Comparison of ENCODE assay signal across 18 mouse cellular contexts in genomic region chr16:8944412-8945102, GRCm38 (mm10).
DNase-seq lines count a peak whose midpoint lies in the region; ATAC-seq and TF ChIP-seq lines count a peak whose summit lies in the region.
"Had no signal": no experiment of that assay in that cellular context is flagged by ENCODE, and none has a peak within 500 bp of the region (broad histone marks: within the 10 kb centered on the region; RNA-seq: fewer than 3 reads in every experiment).

No protein-coding gene starts in this region.

- 0 out of 2 replicates have a peak, but pooled peaks have one; percentile 58 for ATAC-seq in hindbrain, embryonic 12.5 days (ENCODE audit: low FRiP score)
- ATAC-seq in midbrain, embryonic 15.5 days (replicated peaks) = peak; percentile 87
- ATAC-seq in megakaryocyte, adult 5-6 weeks (ENCODE audit: poor library complexity, severe bottlenecking) = no peak
- no peak for ATAC-seq in liver, embryonic 12.5 days

- peak overlapping the region; percentile 81 for H3K27ac ChIP-seq in layer of hippocampus, adult 2 months
- peak overlapping the region; percentile 56 for H3K27ac ChIP-seq in forebrain, embryonic 10.5 days
- no peak overlapping the region for H3K27ac ChIP-seq in hindbrain, embryonic 12.5 days
- peak overlapping the region; percentile 22 for H3K27ac ChIP-seq in midbrain, embryonic 15.5 days
- no peak overlapping the region for H3K27ac ChIP-seq in liver, embryonic 12.5 days
- H3K27ac ChIP-seq: limb, embryonic 12.5 days; liver, embryonic 15.5 days; neural tube, embryonic 12.5 days had no signal

- no peaks in the 10 kb centered on the region for H3K9me3 ChIP-seq in forebrain, embryonic 10.5 days
- H3K9me3 ChIP-seq in hindbrain, embryonic 12.5 days (replicated peaks) = no peaks in the 10 kb centered on the region
- no peaks in the 10 kb centered on the region for H3K9me3 ChIP-seq in midbrain, embryonic 15.5 days
- H3K9me3 ChIP-seq in liver, embryonic 12.5 days (replicated peaks) = no peaks in the 10 kb centered on the region
- H3K9me3 ChIP-seq: limb, embryonic 12.5 days; liver, embryonic 15.5 days; neural tube, embryonic 12.5 days had no signal

- no peak overlapping the region for H3K4me3 ChIP-seq in layer of hippocampus, adult 2 months
- H3K4me3 ChIP-seq in forebrain, embryonic 10.5 days = no peak overlapping the region
- no peak overlapping the region for H3K4me3 ChIP-seq in hindbrain, embryonic 12.5 days
- H3K4me3 ChIP-seq in midbrain, embryonic 15.5 days = no peak overlapping the region
- no peak overlapping the region for H3K4me3 ChIP-seq in liver, embryonic 12.5 days
- H3K4me3 ChIP-seq: limb, embryonic 12.5 days; liver, embryonic 15.5 days; neural tube, embryonic 12.5 days had no signal

- TF ChIP-seq CTCF in layer of hippocampus, adult 2 months (conservative IDR thresholded peaks at IDR 0.05) = no peak

- H3K27me3 ChIP-seq in forebrain, embryonic 10.5 days (ENCODE audit: poor library complexity, severe bottlenecking) = no peaks in the 10 kb centered on the region
- H3K27me3 ChIP-seq in hindbrain, embryonic 12.5 days = no peaks in the 10 kb centered on the region
- no peaks in the 10 kb centered on the region for H3K27me3 ChIP-seq in midbrain, embryonic 15.5 days (replicated peaks)
- H3K27me3 ChIP-seq in liver, embryonic 12.5 days (replicated peaks) = 0 out of 2 replicates have a peak, but pooled peaks cover 2% of the 10 kb centered on the region
- H3K27me3 ChIP-seq: limb, embryonic 12.5 days; liver, embryonic 15.5 days; neural tube, embryonic 12.5 days had no signal

- H3K36me3 ChIP-seq in forebrain, embryonic 10.5 days (replicated peaks) = no peaks in the 10 kb centered on the region
- no peaks in the 10 kb centered on the region for H3K36me3 ChIP-seq in hindbrain, embryonic 12.5 days
- no peaks in the 10 kb centered on the region for H3K36me3 ChIP-seq in midbrain, embryonic 15.5 days (replicated peaks)
- H3K36me3 ChIP-seq in liver, embryonic 12.5 days = no peaks in the 10 kb centered on the region
- H3K36me3 ChIP-seq: limb, embryonic 12.5 days; liver, embryonic 15.5 days; neural tube, embryonic 12.5 days had no signal

- H3K4me2 ChIP-seq in hindbrain, embryonic 12.5 days (replicated peaks) = no peak overlapping the region
- H3K4me2 ChIP-seq in midbrain, embryonic 15.5 days = no peak overlapping the region
- no peak overlapping the region for H3K4me2 ChIP-seq in liver, embryonic 12.5 days
- H3K4me2 ChIP-seq: limb, embryonic 12.5 days; liver, embryonic 15.5 days; neural tube, embryonic 12.5 days had no signal

- no peak overlapping the region for H3K9ac ChIP-seq in hindbrain, embryonic 12.5 days
- H3K9ac ChIP-seq in midbrain, embryonic 15.5 days = no peak overlapping the region
- H3K9ac ChIP-seq in liver, embryonic 12.5 days = no peak overlapping the region
- H3K9ac ChIP-seq: limb, embryonic 12.5 days; liver, embryonic 15.5 days; neural tube, embryonic 12.5 days had no signal

- peaks cover 30% of the 10 kb centered on the region for H3K4me1 ChIP-seq in forebrain, embryonic 10.5 days
- H3K4me1 ChIP-seq in hindbrain, embryonic 12.5 days = peaks cover 2% of the 10 kb centered on the region
- peaks cover 24% of the 10 kb centered on the region for H3K4me1 ChIP-seq in midbrain, embryonic 15.5 days
- no peaks in the 10 kb centered on the region for H3K4me1 ChIP-seq in liver, embryonic 12.5 days
- H3K4me1 ChIP-seq: limb, embryonic 12.5 days; liver, embryonic 15.5 days had no signal

- WGBS in forebrain, embryonic 10.5 days = 37% methylated on average over 5 of the region's 5 CpGs
- WGBS in hindbrain, embryonic 12.5 days = 25% methylated on average over 5 of the region's 5 CpGs
- 12% methylated on average over 5 of the region's 5 CpGs for WGBS in midbrain, embryonic 15.5 days
- 42% methylated on average over 5 of the region's 5 CpGs for WGBS in liver, embryonic 12.5 days (ENCODE audit: insufficient replicate concordance)

- DNase-seq in layer of hippocampus, adult 2 months (ENCODE audit: low spot score in 2 of 2) = peak in 1 of 2 experiments; percentile 23
- no peak for DNase-seq in layer of hippocampus, postnatal 25 days (ENCODE audit: extremely low spot score in 1 of 2, low spot score in 1 of 2)
- DNase-seq in forebrain, embryonic 10.5 days (ENCODE audit: extremely low spot score, low spot score) = no peak
- DNase-seq in thymus, postnatal 14 days = no peak
- DNase-seq: adrenal gland, postnatal 10 days; cerebellum, postnatal 10 days; gastrocnemius, postnatal 25 days; kidney, adult 18-20 months; kidney, postnatal 36 days; lung, postnatal 14 days; thymus, postnatal 25 days had no signal

Comparison
In these comparisons a context has a peak if more than half of its experiments do, and no peak if none do; other contexts are left out.
1. H3K27ac ChIP-seq: peak in layer of hippocampus, adult 2 months (single experiment), forebrain, embryonic 10.5 days (single experiment) and midbrain, embryonic 15.5 days (single experiment); none in hindbrain, embryonic 12.5 days (single experiment) and liver, embryonic 12.5 days (single experiment).
2. ATAC-seq: peak in hindbrain, embryonic 12.5 days (single experiment) and midbrain, embryonic 15.5 days (single experiment); none in megakaryocyte, adult 5-6 weeks (single experiment) and liver, embryonic 12.5 days (single experiment).